Mouse (Mus musculus) gastrocnemius, postnatal 36 days (tissue): ENCODE data around the gene Plcxd1. TPM values are rescaled to one million over a fixed set of nuclear protein-coding genes. Genes with fewer than 3 reads are reported as not detected.
"Not testable (repeated sequence)": the region's sequence is repeated elsewhere in the genome, so short reads cannot be mapped to it uniquely, and the experiment has no call there.

ENCODE experiments used
- DNase-seq, 2 experiments: peaks; one replicate each; pipeline ENCODE4 v3.0.0; 2022
- intact Hi-C: fragments of 180-260 bp; cut with DNase I; formaldehyde crosslinking; loops from one replicate; pipeline ENCODE4 v1.15.1; 2025
- long read RNA-seq, 2 experiments: library from polyadenylated mRNA; stranded (forward); transcript quantifications; one replicate each; pipeline ENCODE4 v2.0.0; 2021
- total RNA-seq, 2 experiments: library from RNA; stranded (reverse); gene quantifications; 2 replicates each; pipeline ENCODE4 v1.2.3; 2021

The Plcxd1 gene
- not detected for total RNA-seq
- long read RNA-seq, experiment 1, partial matches to known transcripts, result 0 of 1 reads
- long read RNA-seq, experiment 1, other reads (novel, unspliced or antisense), result 1 of 1 reads
- long read RNA-seq, experiment 2, result 0 reads

GRCm38 (mm10) chr5:110099656-110100580, at the start of gene Plcxd1:
Plcxd1 (plus strand) TSS chr5:110099969.
- no peak for DNase-seq
- intact Hi-C loops, result loop anchor here (5.0 kb wide), 1 partner anchor 43 kb away; no protein-coding TSS in a partner anchor

- DNase-seq, result peak; percentile 70 to 73
- intact Hi-C loops, result loop anchor here (5.0 kb wide), 1 partner anchor 39 kb away; the partner anchor contains the start of gene Plcxd1
Observed at GRCm38 (mm10) chr5:110057637-110058408, 41.9 kb upstream of the Plcxd1 start.

- intact Hi-C loops, DNase-seq: not testable (repeated sequence)
Observed at GRCm38 (mm10) chr5:110072413-110072812, 27.4 kb upstream of the Plcxd1 start, which contains the start of gene Gm17655. Gm17655 (minus strand) TSS chr5:110072513.

- intact Hi-C loops, result no loop called here
Observed at GRCm38 (mm10) chr5:110082961-110083360, 16.8 kb upstream of the Plcxd1 start.

GRCm38 (mm10) chr5:110086161-110086866, 13.5 kb upstream of the Plcxd1 start:
- intact Hi-C loops, result no loop called here
- DNase-seq, result no peak

More at GRCm38 (mm10) chr5:110082961-110083360, 16.8 kb upstream of the Plcxd1 start:
- no peak for DNase-seq

- no peak for DNase-seq
- intact Hi-C loops, result no loop called here
Observed at GRCm38 (mm10) chr5:110091546-110091945, 8.2 kb upstream of the Plcxd1 start.

GRCm38 (mm10) chr5:110094030-110094846, 5.5 kb upstream of the Plcxd1 start, which contains the start of gene Gm35315:
Gm35315 (minus strand) TSS chr5:110094420.
- intact Hi-C loops, result no loop called here
- peak; percentile 71 for DNase-seq

GRCm38 (mm10) chr5:110094847-110095213, 4.9 kb upstream of the Plcxd1 start:
- DNase-seq, result no peak
- intact Hi-C loops, result loop anchor here (5.0 kb wide), 1 partner anchor 38 kb away; no protein-coding TSS in a partner anchor

- DNase-seq, result no peak
- intact Hi-C loops, result loop anchor here (5.0 kb wide), 1 partner anchor 42 kb away; no protein-coding TSS in a partner anchor
Observed at GRCm38 (mm10) chr5:110098991-110099477, 735 bp upstream of the Plcxd1 start.

- intact Hi-C loops, result no loop called here
- no peak for DNase-seq
Observed at GRCm38 (mm10) chr5:110100921-110101631, 1.3 kb downstream of the Plcxd1 start.

GRCm38 (mm10) chr5:110101716-110102347, 2.1 kb downstream of the Plcxd1 start:
- intact Hi-C loops, result no loop called here
- DNase-seq, result no peak

- intact Hi-C loops, result no loop called here
- no peak for DNase-seq
Observed at GRCm38 (mm10) chr5:110102429-110102828, 2.7 kb downstream of the Plcxd1 start.

GRCm38 (mm10) chr5:110102853-110103625, 3.3 kb downstream of the Plcxd1 start:
- intact Hi-C loops, result no loop called here
- no peak for DNase-seq

- no peak for DNase-seq
- intact Hi-C loops, result no loop called here
Observed at GRCm38 (mm10) chr5:110103901-110104615, 4.3 kb downstream of the Plcxd1 start.

GRCm38 (mm10) chr5:110104616-110105380, 5.0 kb downstream of the Plcxd1 start:
- intact Hi-C loops, result no loop called here
- DNase-seq, result no peak
